Mouse (Mus musculus) liver, embryonic 11.5 days (tissue): ENCODE measurements at regions not wholly inside any gene's neighbourhood (a gene's known extent, or its start where the extent isn't known, plus 50 kb on each side); places are given as distances from the start of the nearest gene placed in this dataset.

ENCODE experiments used
- ATAC-seq: fragments of 200-750 bp; cut with Nextera tagmentation; replicated peaks from 2 replicates; pipeline ENCODE4 v1.8.0; 2017; ENCODE audit warnings: moderate number of reproducible peaks, mild to moderate bottlenecking, moderate TSS enrichment, moderate library complexity; ENCODE audit not compliant: low FRiP score
- DNase-seq: peaks from one replicate; pipeline ENCODE4 v3.0.0-alpha.2; 2017; ENCODE audit warnings: low spot score
- H3K27ac ChIP-seq: fragments of 300-500 bp; sonication (generic); 2 replicates; pipeline ENCODE4 v1.5.1; 2014; ENCODE audit warnings: mild to moderate bottlenecking, low read depth, low read length, control low read depth
- H3K27me3 ChIP-seq: fragments of 300-500 bp; sonication (generic); replicated peaks from 2 replicates; pipeline ENCODE4 v1.6.1; 2014; ENCODE audit warnings: low read length, mixed read lengths; ENCODE audit not compliant: control insufficient read depth, insufficient read depth
- H3K36me3 ChIP-seq: fragments of 300-500 bp; sonication (generic); 2 replicates; pipeline ENCODE4 v1.6.1; 2014; ENCODE audit warnings: mild to moderate bottlenecking, low read length, moderate library complexity, mixed read lengths; ENCODE audit not compliant: control insufficient read depth, insufficient read depth
- H3K4me1 ChIP-seq: fragments of 300-500 bp; sonication (generic); replicated peaks from 2 replicates; pipeline ENCODE4 v1.6.1; 2014; ENCODE audit warnings: low read length, mixed read lengths; ENCODE audit not compliant: control insufficient read depth, insufficient read depth
- H3K4me2 ChIP-seq: fragments of 300-500 bp; sonication (generic); 2 replicates; pipeline ENCODE4 v1.6.1; 2014; ENCODE audit warnings: mild to moderate bottlenecking, control low read depth, moderate library complexity
- H3K4me3 ChIP-seq: fragments of 300-500 bp; sonication (generic); 2 replicates; pipeline ENCODE4 v1.5.1; 2014; ENCODE audit warnings: low read depth, low read length, control low read depth
- H3K9ac ChIP-seq: fragments of 300-500 bp; sonication (generic); 2 replicates; pipeline ENCODE4 v1.6.1; 2014; ENCODE audit warnings: low read depth, low read length, control low read depth
- H3K9me3 ChIP-seq: fragments of 300-500 bp; sonication (generic); 2 replicates; pipeline ENCODE4 v1.6.1; 2016; ENCODE audit warnings: low read length, inconsistent platforms, mixed read lengths; ENCODE audit not compliant: control insufficient read depth
- WGBS: fragments of 180-500 bp; shearing (Covaris S2); extraction: QIAGEN DNeasy Blood & Tissue Kit; methylation state at CpG from one replicate; pipeline ENCODE4 v1.1.7; 2014; 5-methylcytosine and 5-hydroxymethylcytosine counted together

DNA sequence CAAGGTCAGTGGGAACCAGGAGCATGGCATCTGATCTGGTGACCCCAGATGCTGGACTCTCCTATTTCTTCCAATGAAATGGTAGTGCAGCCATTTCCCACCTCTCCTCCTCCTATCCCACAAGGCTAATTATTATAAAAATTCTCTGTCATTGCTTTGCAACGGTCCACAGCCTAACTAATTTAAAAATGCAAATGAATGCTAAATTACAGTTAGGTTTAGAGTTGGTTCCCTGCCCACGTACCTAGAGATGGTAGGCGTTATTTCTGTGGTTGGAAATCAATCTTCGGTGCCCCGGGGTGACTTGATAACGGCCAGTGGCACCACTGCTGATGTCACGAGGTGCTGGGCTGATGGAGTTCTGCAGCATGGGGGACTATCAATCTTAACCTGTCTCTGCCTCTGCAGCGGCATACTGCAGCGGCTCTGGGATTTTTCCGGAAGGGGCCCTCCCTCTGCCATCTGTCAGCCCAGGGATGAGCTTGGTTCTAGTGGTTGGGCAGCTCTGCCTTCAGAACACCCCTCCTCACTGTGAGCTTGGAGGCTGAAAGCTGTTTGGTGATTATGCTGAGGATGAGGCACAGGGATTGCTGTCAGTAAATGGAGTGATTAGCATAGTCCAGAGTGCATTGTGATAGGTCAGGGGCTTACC is 66.5 kb downstream of the Nmur2 start:
- Histone ChIP-seq H3K4me3 (no peak overlapping the region), H3K9ac (no peak overlapping the region), H3K27ac (no peak overlapping the region), H3K4me1 (no peaks in the 10 kb centered on the region), H3K4me2 (no peak overlapping the region), H3K36me3 (no peaks in the 10 kb centered on the region), H3K9me3 (no peaks in the 10 kb centered on the region), H3K27me3 (no peaks in the 10 kb centered on the region)
- 48% methylated on average over 10 of the region's 10 CpGs for WGBS
- DNase-seq (no peak), ATAC-seq (no peak)

DNA sequence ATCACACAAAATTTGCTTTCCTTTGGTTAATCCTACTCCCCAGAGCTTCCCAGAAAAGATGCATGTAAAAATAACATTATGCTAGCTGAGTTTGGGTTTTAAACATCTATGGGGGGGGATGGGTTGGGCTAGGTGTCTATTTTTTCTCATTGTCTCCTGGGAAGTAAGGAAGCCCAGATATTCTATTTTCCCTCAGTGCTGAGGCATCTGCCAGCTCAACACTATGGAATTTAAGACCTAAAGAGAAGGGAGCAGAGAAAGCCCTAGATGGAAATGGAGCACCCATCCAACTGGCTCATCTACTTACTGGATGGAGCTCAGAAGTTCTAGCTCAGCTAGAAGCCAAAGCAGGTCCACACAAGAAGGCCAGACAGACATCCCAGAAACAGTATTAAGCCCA is 74.2 kb downstream of the Nmur2 start:
- Histone ChIP-seq H3K27ac (no peak overlapping the region), H3K4me2 (no peak overlapping the region), H3K27me3 (no peaks in the 10 kb centered on the region), H3K4me3 (no peak overlapping the region), H3K36me3 (no peaks in the 10 kb centered on the region), H3K4me1 (no peaks in the 10 kb centered on the region), H3K9me3 (no peaks in the 10 kb centered on the region), H3K9ac (no peak overlapping the region)
- DNase-seq (no peak), ATAC-seq (no peak)

DNA sequence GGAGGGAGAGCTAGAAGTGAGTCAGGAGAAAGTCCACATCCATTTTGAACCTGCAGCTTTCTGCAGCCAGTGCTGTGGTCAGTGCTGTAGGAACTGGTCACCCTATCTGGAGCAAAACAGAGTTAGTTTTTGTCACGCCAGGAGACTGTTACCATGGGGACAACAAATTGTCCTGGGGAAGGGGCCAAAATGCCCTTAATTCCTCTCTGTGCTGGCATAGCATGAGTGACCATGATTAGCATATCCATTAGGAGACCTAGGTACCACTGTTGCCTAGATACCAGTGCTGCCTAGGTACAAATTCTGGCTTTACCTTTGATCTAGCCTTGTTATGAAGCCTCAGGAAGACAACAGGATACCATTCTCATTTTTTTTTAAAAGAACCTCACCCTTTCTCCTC is 82.4 kb downstream of the Nmur2 start:
- ATAC-seq, result no peak
- WGBS, result 43% methylated on average over 1 of the region's 1 CpGs
- Histone ChIP-seq H3K27me3 (no peaks in the 10 kb centered on the region), H3K4me2 (no peak overlapping the region), H3K4me3 (no peak overlapping the region), H3K9ac (no peak overlapping the region), H3K27ac (no peak overlapping the region), H3K4me1 (no peaks in the 10 kb centered on the region), H3K36me3 (no peaks in the 10 kb centered on the region), H3K9me3 (no peaks in the 10 kb centered on the region)
- DNase-seq, result no peak

DNA sequence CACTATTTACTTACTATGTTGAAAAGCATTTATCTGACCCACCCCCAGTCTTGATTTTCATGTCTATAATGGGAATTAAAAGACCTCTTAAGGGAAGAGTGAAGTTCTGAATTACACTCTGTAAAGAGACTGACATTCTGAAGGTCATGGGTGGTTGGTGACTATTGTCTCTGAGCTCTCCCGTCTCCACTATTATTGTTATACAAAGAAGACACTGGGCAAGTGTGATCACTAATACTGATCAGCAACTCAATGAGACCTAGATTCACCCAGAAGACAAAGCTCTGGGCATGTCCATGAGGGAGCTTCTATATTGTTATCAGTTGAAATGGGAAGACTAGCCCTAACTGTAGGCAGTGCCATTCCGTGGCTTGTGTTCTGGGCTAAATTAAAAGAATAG is 83.5 kb downstream of the Nmur2 start:
- H3K4me3 ChIP-seq, result no peak overlapping the region
- no peak overlapping the region for H3K4me2 ChIP-seq
- no peak overlapping the region for H3K9ac ChIP-seq
- H3K27ac ChIP-seq, result no peak overlapping the region
- H3K36me3 ChIP-seq, result no peaks in the 10 kb centered on the region
- H3K27me3 ChIP-seq, result no peaks in the 10 kb centered on the region
- no peaks in the 10 kb centered on the region for H3K4me1 ChIP-seq
- ATAC-seq, result no peak
- WGBS, result 84% methylated on average over 2 of the region's 2 CpGs
- H3K9me3 ChIP-seq, result no peaks in the 10 kb centered on the region
- DNase-seq, result no peak

DNA sequence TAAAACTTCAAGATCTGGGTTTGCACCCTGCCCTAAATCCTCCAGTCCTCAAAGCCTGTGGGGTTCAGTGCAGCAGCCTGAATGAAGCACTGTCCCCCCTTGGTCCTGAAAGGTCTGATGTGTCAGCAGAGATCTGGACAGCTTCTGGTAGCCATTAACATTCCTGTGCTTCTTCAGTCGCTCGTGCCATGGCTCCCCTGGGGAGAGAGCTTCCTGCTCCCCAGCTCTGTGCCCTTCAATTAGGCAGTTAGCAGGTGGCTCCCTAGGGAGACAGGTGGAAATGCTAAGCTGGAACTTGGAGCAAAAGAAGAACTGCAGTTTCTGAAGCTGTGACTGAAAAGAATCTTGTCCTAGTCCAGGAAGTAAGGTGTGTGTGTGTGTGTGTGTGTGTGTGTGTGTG is 87.1 kb downstream of the Nmur2 start:
- no peak for ATAC-seq
- no peak for DNase-seq
- H3K4me1 ChIP-seq, result no peaks in the 10 kb centered on the region
- H3K4me3 ChIP-seq, result no peak overlapping the region
- H3K27ac ChIP-seq, result no peak overlapping the region
- 13% methylated on average over 2 of the region's 2 CpGs for WGBS
- no peaks in the 10 kb centered on the region for H3K27me3 ChIP-seq
- no peaks in the 10 kb centered on the region for H3K9me3 ChIP-seq
- no peak overlapping the region for H3K4me2 ChIP-seq
- no peaks in the 10 kb centered on the region for H3K36me3 ChIP-seq
- H3K9ac ChIP-seq, result no peak overlapping the region

DNA sequence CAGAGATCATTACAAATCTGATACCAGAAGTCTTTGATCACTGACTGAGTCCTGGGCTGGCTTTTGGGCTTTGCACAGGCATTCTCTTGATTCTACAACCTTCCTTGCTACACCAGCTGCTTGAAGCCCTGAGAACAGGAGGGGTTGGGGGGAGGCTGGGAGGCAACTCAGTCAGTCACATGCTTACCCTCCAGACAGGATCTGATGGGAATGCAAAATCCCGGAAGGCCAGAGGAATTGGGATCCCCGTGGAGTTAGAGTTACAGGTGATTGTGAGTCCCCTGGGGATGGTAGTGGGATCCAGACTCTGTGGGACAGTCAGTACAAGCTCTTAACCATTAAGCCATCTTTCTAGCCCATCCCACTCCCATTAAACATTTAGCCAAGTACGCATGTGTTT is 91.2 kb downstream of the Nmur2 start:
- no peaks in the 10 kb centered on the region for H3K9me3 ChIP-seq
- H3K27me3 ChIP-seq, result no peaks in the 10 kb centered on the region
- no peak overlapping the region for H3K4me3 ChIP-seq
- WGBS, result 73% methylated on average over 3 of the region's 3 CpGs
- no peaks in the 10 kb centered on the region for H3K36me3 ChIP-seq
- no peak overlapping the region for H3K27ac ChIP-seq
- no peak for ATAC-seq
- no peak for DNase-seq
- no peak overlapping the region for H3K4me2 ChIP-seq
- H3K4me1 ChIP-seq, result no peaks in the 10 kb centered on the region
- H3K9ac ChIP-seq, result no peak overlapping the region

DNA sequence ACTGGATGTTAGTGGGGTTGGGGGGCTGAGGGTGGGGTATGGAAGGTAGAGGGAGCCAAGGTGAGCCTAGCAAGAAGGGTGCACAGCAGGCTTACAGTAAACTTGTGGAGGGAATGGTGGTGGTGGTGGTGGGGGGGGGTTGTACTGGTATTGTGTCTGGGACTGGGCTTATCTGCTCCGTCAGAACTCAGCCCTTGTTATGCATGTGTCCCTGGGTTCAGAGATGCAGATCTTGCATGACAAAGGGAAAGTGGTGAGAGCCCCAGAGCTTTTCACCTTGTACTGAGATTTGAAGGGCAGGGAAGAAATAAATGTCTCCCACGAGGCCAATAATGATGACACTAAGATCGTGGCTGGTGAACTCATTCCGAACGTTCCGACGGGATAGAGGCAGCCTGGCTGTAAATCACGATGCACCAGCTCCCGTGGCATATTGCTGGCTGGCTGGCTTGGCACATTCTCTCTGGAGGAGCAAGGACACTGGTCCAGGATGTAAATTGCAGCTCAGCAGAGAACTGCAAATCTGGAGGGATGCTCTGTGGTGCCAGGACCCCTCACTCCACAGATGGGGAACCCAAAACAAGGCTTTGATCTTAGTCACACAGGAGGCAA is 94.1 kb downstream of the Nmur2 start:
- Histone ChIP-seq H3K4me1 (no peaks in the 10 kb centered on the region), H3K27me3 (no peaks in the 10 kb centered on the region), H3K9ac (no peak overlapping the region), H3K36me3 (no peaks in the 10 kb centered on the region), H3K9me3 (no peaks in the 10 kb centered on the region), H3K4me3 (no peak overlapping the region), H3K4me2 (no peak overlapping the region), H3K27ac (no peak overlapping the region)
- DNase-seq (no peak), ATAC-seq (no peak)
- 24% methylated on average over 9 of the region's 9 CpGs for WGBS

DNA sequence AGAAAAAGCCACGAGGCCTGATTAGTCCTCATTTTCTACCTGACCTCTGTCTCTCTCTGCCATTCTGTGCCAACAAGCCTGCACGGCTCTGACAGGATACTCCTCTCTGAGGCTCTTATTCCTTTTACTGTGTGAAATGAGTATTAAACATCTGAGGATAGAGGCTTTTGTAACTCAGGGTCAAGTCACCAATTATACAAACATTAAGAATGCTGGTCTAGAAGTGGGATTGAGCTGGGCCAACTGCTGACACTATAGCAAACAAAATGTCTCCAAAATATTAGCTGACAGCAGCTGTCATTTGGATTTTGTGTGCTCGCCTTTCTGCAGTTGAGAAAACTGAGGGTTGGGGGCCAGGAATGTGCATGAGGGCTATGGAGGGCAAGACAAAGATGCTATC is 94.8 kb downstream of the Nmur2 start:
- no peak overlapping the region for H3K27ac ChIP-seq
- no peak for DNase-seq
- H3K9me3 ChIP-seq, result no peaks in the 10 kb centered on the region
- 51% methylated on average over 3 of the region's 3 CpGs for WGBS
- no peak overlapping the region for H3K4me3 ChIP-seq
- H3K4me2 ChIP-seq, result no peak overlapping the region
- no peaks in the 10 kb centered on the region for H3K4me1 ChIP-seq
- no peak for ATAC-seq
- no peak overlapping the region for H3K9ac ChIP-seq
- no peaks in the 10 kb centered on the region for H3K27me3 ChIP-seq
- no peaks in the 10 kb centered on the region for H3K36me3 ChIP-seq

DNA sequence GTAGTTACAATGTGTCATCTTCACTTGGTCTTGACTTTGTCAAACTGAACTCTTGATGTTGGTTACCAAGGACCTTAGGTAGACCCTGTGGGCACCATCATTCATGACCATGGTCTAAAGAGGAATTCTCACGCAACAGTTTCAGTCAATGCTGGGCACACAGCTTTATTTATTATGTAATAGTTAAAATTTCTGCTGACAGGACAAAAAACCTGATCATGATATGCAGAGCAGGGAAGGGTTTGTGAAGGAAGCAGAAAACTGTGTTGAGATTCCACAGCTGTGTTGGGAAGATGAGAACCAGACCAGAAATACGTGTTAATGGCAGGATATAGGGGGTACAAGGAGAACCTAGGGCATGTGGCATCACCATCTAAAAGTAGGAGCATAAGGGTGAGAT is 100.8 kb downstream of the Nmur2 start:
- H3K9ac ChIP-seq, result no peak overlapping the region
- no peak for DNase-seq
- no peaks in the 10 kb centered on the region for H3K36me3 ChIP-seq
- H3K9me3 ChIP-seq, result no peaks in the 10 kb centered on the region
- no peaks in the 10 kb centered on the region for H3K4me1 ChIP-seq
- no peak overlapping the region for H3K4me3 ChIP-seq
- 74% methylated on average over 2 of the region's 2 CpGs for WGBS
- ATAC-seq, result no peak
- no peaks in the 10 kb centered on the region for H3K27me3 ChIP-seq
- no peak overlapping the region for H3K27ac ChIP-seq
- H3K4me2 ChIP-seq, result no peak overlapping the region
